ENCODE assay signal across 26 mouse cellular contexts in genomic region chr10:22653820-22654219, GRCm38 (mm10). TPM values are rescaled to one million over a fixed set of nuclear protein-coding genes. Genes with fewer than 3 reads are reported as not detected.
DNase-seq lines count a peak whose midpoint lies in the region; ATAC-seq and TF ChIP-seq lines count a peak whose summit lies in the region.
"Had no signal": no experiment of that assay in that cellular context is flagged by ENCODE, and none has a peak within 500 bp of the region (broad histone marks: within the 10 kb centered on the region; RNA-seq: fewer than 3 reads in every experiment).

No protein-coding gene starts in this region.

- peaks cover 18% of the 10 kb centered on the region for H3K4me1 ChIP-seq in embryonic facial prominence, embryonic 13.5 days
- H3K4me1 ChIP-seq in embryonic facial prominence, embryonic 10.5 days = peaks cover 13% of the 10 kb centered on the region
- peaks cover 6% of the 10 kb centered on the region for H3K4me1 ChIP-seq in kidney, embryonic 14.5 days (ENCODE audit: control insufficient read depth, insufficient read depth, low read length)
- H3K4me1 ChIP-seq in kidney, postnatal 0 days (replicated peaks; ENCODE audit: insufficient read depth, low read length) = no peaks in the 10 kb centered on the region
- peaks cover 9% of the 10 kb centered on the region for H3K4me1 ChIP-seq in limb, embryonic 15.5 days

- H3K36me3 ChIP-seq in embryonic facial prominence, embryonic 13.5 days = no peaks in the 10 kb centered on the region
- H3K36me3 ChIP-seq in embryonic facial prominence, embryonic 10.5 days (replicated peaks) = no peaks in the 10 kb centered on the region
- H3K36me3 ChIP-seq in kidney, embryonic 14.5 days (ENCODE audit: control insufficient read depth, insufficient read depth, low read length) = no peaks in the 10 kb centered on the region
- no peaks in the 10 kb centered on the region for H3K36me3 ChIP-seq in kidney, postnatal 0 days (ENCODE audit: insufficient read depth, low read length)
- H3K36me3 ChIP-seq in limb, embryonic 15.5 days = no peaks in the 10 kb centered on the region
- H3K36me3 ChIP-seq: embryonic facial prominence, embryonic 15.5 days; heart, embryonic 10.5 days; heart, embryonic 13.5 days had no signal

- no peak for DNase-seq in embryonic facial prominence, embryonic 10.5 days (ENCODE audit: low spot score)
- DNase-seq in kidney, adult 11 months = no peak
- DNase-seq in kidney, postnatal 0 days (ENCODE audit: low spot score) = peak; percentile 46
- DNase-seq in kidney, adult 9 months = no peak
- DNase-seq: adrenal gland, adult 8-10 months; adrenal gland, postnatal 25 days; cerebellum, adult 11-12 months; cerebellum, adult 8-10 months; cerebellum, postnatal 10 days; cerebellum, postnatal 36 days; embryo, embryonic 11 days; forebrain, postnatal 0 days; gastrocnemius, adult 2 months; gastrocnemius, postnatal 14 days; heart, adult 18-20 months; heart, postnatal 14 days; heart, postnatal 4 days had no signal

- H3K27me3 ChIP-seq in embryonic facial prominence, embryonic 13.5 days = no peaks in the 10 kb centered on the region
- no peaks in the 10 kb centered on the region for H3K27me3 ChIP-seq in embryonic facial prominence, embryonic 10.5 days (replicated peaks; ENCODE audit: low read depth, poor library complexity, severe bottlenecking)
- H3K27me3 ChIP-seq in kidney, embryonic 14.5 days (ENCODE audit: control insufficient read depth, insufficient read depth, low read length) = no peaks in the 10 kb centered on the region
- H3K27me3 ChIP-seq in kidney, postnatal 0 days (ENCODE audit: insufficient read depth, low read length) = no peaks in the 10 kb centered on the region
- no peaks in the 10 kb centered on the region for H3K27me3 ChIP-seq in limb, embryonic 15.5 days
- H3K27me3 ChIP-seq: embryonic facial prominence, embryonic 15.5 days; heart, embryonic 13.5 days had no signal

- peak overlapping the region; percentile 16; the same call in 1 of the 2 replicates for H3K27ac ChIP-seq in embryonic facial prominence, embryonic 13.5 days
- H3K27ac ChIP-seq in embryonic facial prominence, embryonic 10.5 days (replicated peaks) = no peak overlapping the region
- no peak overlapping the region for H3K27ac ChIP-seq in kidney, embryonic 14.5 days (ENCODE audit: low read depth, low read length)
- H3K27ac ChIP-seq in kidney, postnatal 0 days = no peak overlapping the region
- 0 out of 2 replicates have a peak overlapping the region, but pooled peaks have one; percentile 48 for H3K27ac ChIP-seq in limb, embryonic 15.5 days
- H3K27ac ChIP-seq: embryonic facial prominence, embryonic 15.5 days; gastrocnemius, adult 2 months; heart, embryonic 10.5 days; heart, embryonic 13.5 days; hindbrain, embryonic 14.5 days had no signal

- no peak overlapping the region for H3K9ac ChIP-seq in embryonic facial prominence, embryonic 13.5 days
- H3K9ac ChIP-seq in kidney, embryonic 14.5 days (ENCODE audit: low read depth, low read length) = no peak overlapping the region
- no peak overlapping the region for H3K9ac ChIP-seq in kidney, postnatal 0 days (ENCODE audit: low read depth, low read length)
- no peak overlapping the region for H3K9ac ChIP-seq in limb, embryonic 15.5 days
- H3K9ac ChIP-seq: embryonic facial prominence, embryonic 15.5 days; forebrain, postnatal 0 days; heart, embryonic 13.5 days; hindbrain, embryonic 14.5 days had no signal

- no peak overlapping the region for H3K4me3 ChIP-seq in embryonic facial prominence, embryonic 13.5 days
- H3K4me3 ChIP-seq in embryonic facial prominence, embryonic 10.5 days = no peak overlapping the region
- no peak overlapping the region for H3K4me3 ChIP-seq in kidney, embryonic 14.5 days (ENCODE audit: low read length)
- H3K4me3 ChIP-seq in kidney, postnatal 0 days (replicated peaks; ENCODE audit: low read depth, low read length) = no peak overlapping the region
- no peak overlapping the region for H3K4me3 ChIP-seq in limb, embryonic 15.5 days
- H3K4me3 ChIP-seq: embryonic facial prominence, embryonic 15.5 days; gastrocnemius, adult 2 months; heart, embryonic 10.5 days; heart, embryonic 13.5 days had no signal

- 0 out of 2 replicates have a peak, but pooled peaks have one; percentile 26 for ATAC-seq in embryonic facial prominence, embryonic 13.5 days (ENCODE audit: insufficient number of reproducible peaks, insufficient read depth, low FRiP score, low TSS enrichment, low read depth)
- ATAC-seq in kidney, embryonic 14.5 days (ENCODE audit: low FRiP score, low TSS enrichment) = peak; percentile 66
- ATAC-seq in kidney, postnatal 0 days (replicated peaks; ENCODE audit: low FRiP score, low read depth) = no peak
- ATAC-seq in limb, embryonic 15.5 days (ENCODE audit: insufficient number of reproducible peaks, low FRiP score, low TSS enrichment, low read depth) = no peak
- ATAC-seq: activated CD4-positive, CD25-positive, alpha-beta regulatory T cell, adult 4 months; forebrain, embryonic 14.5 days; forebrain, postnatal 0 days had no signal

- WGBS in embryonic facial prominence, embryonic 13.5 days = 32% methylated on average over 6 of the region's 6 CpGs
- WGBS in embryonic facial prominence, embryonic 10.5 days = 42% methylated on average over 6 of the region's 6 CpGs
- 29% methylated on average over 6 of the region's 6 CpGs for WGBS in kidney, embryonic 14.5 days
- 32% methylated on average over 6 of the region's 6 CpGs for WGBS in kidney, postnatal 0 days
- WGBS in limb, embryonic 15.5 days = 37% methylated on average over 6 of the region's 6 CpGs

- TF ChIP-seq CTCF in kidney, postnatal 0 days (IDR thresholded peaks at IDR 0.05; ENCODE audit: low read depth) = no peak

- H3K4me2 ChIP-seq in embryonic facial prominence, embryonic 13.5 days = no peak overlapping the region
- H3K4me2 ChIP-seq in kidney, embryonic 14.5 days (replicated peaks; ENCODE audit: low read depth, low read length) = no peak overlapping the region
- no peak overlapping the region for H3K4me2 ChIP-seq in kidney, postnatal 0 days (ENCODE audit: low read length)
- H3K4me2 ChIP-seq in limb, embryonic 15.5 days = no peak overlapping the region
- H3K4me2 ChIP-seq: embryonic facial prominence, embryonic 15.5 days; heart, embryonic 13.5 days; hindbrain, embryonic 14.5 days had no signal

- no peaks in the 10 kb centered on the region for H3K9me3 ChIP-seq in embryonic facial prominence, embryonic 13.5 days
- no peaks in the 10 kb centered on the region for H3K9me3 ChIP-seq in embryonic facial prominence, embryonic 10.5 days
- H3K9me3 ChIP-seq in kidney, embryonic 14.5 days (ENCODE audit: control insufficient read depth, low read length) = no peaks in the 10 kb centered on the region
- H3K9me3 ChIP-seq in kidney, postnatal 0 days (replicated peaks; ENCODE audit: low read length) = no peaks in the 10 kb centered on the region
- no peaks in the 10 kb centered on the region for H3K9me3 ChIP-seq in limb, embryonic 15.5 days
- H3K9me3 ChIP-seq: embryonic facial prominence, embryonic 15.5 days; heart, embryonic 10.5 days; heart, embryonic 13.5 days had no signal

RNA-seq across cellular contexts. Expression of gene Slc2a12, which starts 9.0 kb away (rescaled TPM):
- 3.3 and 4.4 TPM in 2 replicates for polyA plus RNA-seq in embryonic facial prominence, embryonic 13.5 days (2015; fragmentation: Nextera tagmentation; extraction: Ambion mirVana)
- 1.2 and 1.7 TPM in 2 replicates for polyA plus RNA-seq in embryonic facial prominence, embryonic 10.5 days (2016; fragmentation: Nextera tagmentation; extraction: Ambion mirVana)
- polyA plus RNA-seq in kidney, embryonic 14.5 days (2014; fragmentation: Nextera tagmentation; extraction: Ambion mirVana) = 0.97 and 2.2 TPM in 2 replicates
- 2.8 and 3.0 TPM in 2 replicates for polyA plus RNA-seq in kidney, postnatal 0 days (2015; fragmentation: Nextera tagmentation; extraction: Ambion mirVana)
- 2.9 and 3.0 TPM in 2 replicates for polyA plus RNA-seq in limb, embryonic 15.5 days (2015; fragmentation: Nextera tagmentation; extraction: Ambion mirVana)
- polyA plus RNA-seq: activated CD4-positive, CD25-positive, alpha-beta regulatory T cell, adult 4 months had no signal

Comparison
In these comparisons a context has a peak if more than half of its experiments do, and no peak if none do; other contexts are left out.
1. ATAC-seq: peak in embryonic facial prominence, embryonic 13.5 days (single experiment) and kidney, embryonic 14.5 days (single experiment); none in kidney, postnatal 0 days (single experiment) and limb, embryonic 15.5 days (single experiment).
2. H3K27ac ChIP-seq: peak in embryonic facial prominence, embryonic 13.5 days (single experiment) and limb, embryonic 15.5 days (single experiment); none in embryonic facial prominence, embryonic 10.5 days (single experiment), kidney, embryonic 14.5 days (single experiment) and kidney, postnatal 0 days (single experiment).